30 mouse cellular contexts compared by ENCODE assay signal in genomic region chr10:62803296-62803695, GRCm38 (mm10).
"Had no signal": no experiment of that assay in that cellular context is flagged by ENCODE, and none has a peak within 500 bp of the region (broad histone marks: within the 10 kb centered on the region; RNA-seq: fewer than 3 reads in every experiment).

No protein-coding gene starts in this region.

- H3K9me3 ChIP-seq: limb, embryonic 10.5 days; limb, embryonic 12.5 days; limb, embryonic 13.5 days; limb, embryonic 15.5 days; liver, embryonic 12.5 days; liver, embryonic 13.5 days; liver, embryonic 15.5 days; lung, embryonic 15.5 days; megakaryocyte, embryonic 14.5 days; midbrain, embryonic 10.5 days; midbrain, embryonic 12.5 days; midbrain, embryonic 13.5 days; neural tube, embryonic 12.5 days had no signal

- H3K4me1 ChIP-seq: limb, embryonic 10.5 days; limb, embryonic 12.5 days; limb, embryonic 13.5 days; limb, embryonic 15.5 days; liver, embryonic 12.5 days; liver, embryonic 13.5 days; liver, embryonic 15.5 days; lung, embryonic 15.5 days; midbrain, embryonic 10.5 days; midbrain, embryonic 12.5 days; midbrain, embryonic 13.5 days; neural tube, embryonic 12.5 days had no signal

- H3K4me2 ChIP-seq: limb, embryonic 12.5 days; limb, embryonic 13.5 days; limb, embryonic 15.5 days; liver, embryonic 11.5 days; liver, embryonic 12.5 days; liver, embryonic 13.5 days; liver, embryonic 15.5 days; lung, embryonic 14.5 days; lung, embryonic 15.5 days; midbrain, embryonic 12.5 days; midbrain, embryonic 13.5 days; neural tube, embryonic 12.5 days had no signal

- H3K4me3 ChIP-seq: left cerebral cortex, adult 2 months; limb, embryonic 10.5 days; limb, embryonic 12.5 days; limb, embryonic 13.5 days; limb, embryonic 15.5 days; liver, embryonic 12.5 days; liver, embryonic 13.5 days; liver, embryonic 15.5 days; lung, embryonic 15.5 days; megakaryocyte, embryonic 14.5 days; midbrain, embryonic 10.5 days; midbrain, embryonic 12.5 days; midbrain, embryonic 13.5 days; myocyte; neural tube, embryonic 12.5 days had no signal

- H3K27ac ChIP-seq: left cerebral cortex, adult 2 months; limb, embryonic 10.5 days; limb, embryonic 12.5 days; limb, embryonic 13.5 days; limb, embryonic 15.5 days; liver, embryonic 12.5 days; liver, embryonic 13.5 days; liver, embryonic 14.5 days; liver, embryonic 15.5 days; lung, embryonic 15.5 days; macrophage; midbrain, embryonic 10.5 days; midbrain, embryonic 12.5 days; midbrain, embryonic 13.5 days; neural tube, embryonic 12.5 days had no signal

- DNase-seq: left cerebral cortex, postnatal 4 days; liver; liver, embryonic 13.5 days; liver, postnatal 0 days; lung, adult 18-20 months; lung, adult 2 months; lung, embryonic 14.5 days; lung, postnatal 10 days; lung, postnatal 14 days; lung, postnatal 36 days; lung, postnatal 4 days had no signal

- ATAC-seq: liver, embryonic 12.5 days; liver, postnatal 0 days; lung, postnatal 0 days; midbrain, embryonic 13.5 days; midbrain, embryonic 16.5 days had no signal

- H3K36me3 ChIP-seq: limb, embryonic 15.5 days; liver, embryonic 12.5 days; liver, embryonic 13.5 days; liver, embryonic 15.5 days; lung, embryonic 15.5 days; midbrain, embryonic 12.5 days; neural tube, embryonic 12.5 days had no signal

- H3K27me3 ChIP-seq: limb, embryonic 12.5 days; limb, embryonic 13.5 days; limb, embryonic 15.5 days; liver, embryonic 12.5 days; liver, embryonic 13.5 days; liver, embryonic 15.5 days; lung, embryonic 15.5 days; megakaryocyte, embryonic 14.5 days; midbrain, embryonic 12.5 days; midbrain, embryonic 13.5 days; neural tube, embryonic 12.5 days had no signal

- H3K9ac ChIP-seq: limb, embryonic 12.5 days; limb, embryonic 13.5 days; limb, embryonic 15.5 days; liver, embryonic 12.5 days; liver, embryonic 13.5 days; liver, embryonic 14.5 days; liver, embryonic 15.5 days; liver, postnatal 0 days; lung, embryonic 14.5 days; lung, embryonic 15.5 days; midbrain, embryonic 12.5 days; midbrain, embryonic 13.5 days; neural tube, embryonic 12.5 days had no signal
